Mouse (Mus musculus): ENCODE results near the gene Uqcrc1.
A peak's percentile ranks its signal among the peaks of the same experiment; 100 is the strongest.

Gene Uqcrc1

GRCm38 (mm10) chr9:108987704-108988350, 51.4 kb downstream of the Uqcrc1 start:
- peak; percentile 13 for DNase-seq

GRCm38 (mm10) chr9:108989802-108990461, 53.5 kb downstream of the Uqcrc1 start:
- DNase-seq: no peak

DNA sequence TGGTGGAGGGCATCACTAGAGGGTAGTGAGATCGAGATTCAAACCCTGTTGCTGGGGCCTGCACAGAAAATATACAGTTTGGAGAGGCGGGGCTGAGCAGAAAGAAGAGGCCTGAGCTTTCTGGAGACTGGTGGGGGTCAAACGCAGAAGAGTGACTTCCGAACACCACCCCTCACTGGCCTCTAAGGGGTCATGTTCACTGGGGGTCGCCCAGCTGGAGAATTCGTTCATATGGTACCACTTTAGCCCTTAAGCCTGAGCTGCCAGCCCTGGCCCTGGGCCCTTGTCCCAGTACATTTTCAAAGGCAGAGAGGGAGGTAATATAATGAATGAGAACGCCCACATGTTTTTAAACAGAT, 54.0 kb downstream of the Uqcrc1 start:
- DNase-seq: no peak

DNA sequence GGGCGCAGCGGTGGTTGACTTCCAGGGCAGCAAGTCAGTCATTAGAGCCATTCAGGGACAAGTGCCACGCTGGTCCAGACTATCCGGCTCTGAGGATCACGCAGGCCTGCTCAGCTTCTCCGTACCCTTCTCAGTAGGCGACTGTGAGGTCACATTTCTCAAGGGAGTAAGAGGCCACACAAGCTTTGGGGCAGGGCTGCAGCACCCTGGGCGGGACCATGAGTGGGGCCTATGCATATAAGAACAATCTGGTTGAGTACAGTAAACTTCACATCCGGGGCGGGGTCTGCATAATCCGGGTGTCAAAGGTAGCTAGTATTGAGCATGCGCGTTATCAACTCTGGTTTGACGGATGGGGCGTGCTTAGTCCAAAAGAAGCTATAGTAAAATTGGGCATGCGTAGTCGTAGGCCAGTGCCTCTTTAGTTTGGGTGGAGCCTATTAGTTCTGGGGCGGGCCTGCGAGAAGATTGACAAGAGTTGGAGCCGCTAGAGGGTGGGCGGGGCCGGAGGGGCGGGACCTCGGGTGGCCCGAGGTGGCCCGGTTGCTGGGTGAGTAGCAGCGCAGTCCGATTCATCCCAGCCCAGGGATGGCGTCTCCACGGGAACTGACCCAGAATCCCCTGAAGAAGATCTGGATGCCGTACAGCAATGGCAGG, 55.1 kb downstream of the Uqcrc1 start, which contains the start of gene Pfkfb4:
Pfkfb4 (plus strand) TSS at position 351 of the 657 bp plus-strand sequence.
- peak; percentile 85 for DNase-seq

DNA sequence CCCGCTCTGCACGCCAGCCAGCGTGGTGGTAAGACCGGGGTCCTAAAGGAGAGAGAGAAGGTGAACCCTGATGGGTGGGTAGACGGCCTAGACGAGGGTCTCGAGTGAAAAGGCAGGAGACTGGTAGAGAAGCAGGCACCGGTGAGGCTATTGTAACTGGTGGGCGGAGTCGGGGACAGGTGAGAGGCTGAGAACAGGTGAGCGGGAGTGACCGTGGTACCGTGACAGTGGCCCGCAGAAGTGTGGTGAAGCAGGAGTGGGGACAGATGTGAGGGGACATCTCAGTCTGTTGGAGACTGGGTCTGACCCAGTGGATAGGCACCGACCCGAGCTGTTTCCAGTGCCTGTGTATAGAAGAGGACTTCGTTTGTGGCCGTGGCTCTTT, 55.6 kb downstream of the Uqcrc1 start:
- DNase-seq: no peak

- DNase-seq: no peak
Measured at GRCm38 (mm10) chr9:108992620-108993361, 56.4 kb downstream of the Uqcrc1 start.

- DNase-seq: no peak
Measured at GRCm38 (mm10) chr9:108996411-108996810, 60.0 kb downstream of the Uqcrc1 start.

DNA sequence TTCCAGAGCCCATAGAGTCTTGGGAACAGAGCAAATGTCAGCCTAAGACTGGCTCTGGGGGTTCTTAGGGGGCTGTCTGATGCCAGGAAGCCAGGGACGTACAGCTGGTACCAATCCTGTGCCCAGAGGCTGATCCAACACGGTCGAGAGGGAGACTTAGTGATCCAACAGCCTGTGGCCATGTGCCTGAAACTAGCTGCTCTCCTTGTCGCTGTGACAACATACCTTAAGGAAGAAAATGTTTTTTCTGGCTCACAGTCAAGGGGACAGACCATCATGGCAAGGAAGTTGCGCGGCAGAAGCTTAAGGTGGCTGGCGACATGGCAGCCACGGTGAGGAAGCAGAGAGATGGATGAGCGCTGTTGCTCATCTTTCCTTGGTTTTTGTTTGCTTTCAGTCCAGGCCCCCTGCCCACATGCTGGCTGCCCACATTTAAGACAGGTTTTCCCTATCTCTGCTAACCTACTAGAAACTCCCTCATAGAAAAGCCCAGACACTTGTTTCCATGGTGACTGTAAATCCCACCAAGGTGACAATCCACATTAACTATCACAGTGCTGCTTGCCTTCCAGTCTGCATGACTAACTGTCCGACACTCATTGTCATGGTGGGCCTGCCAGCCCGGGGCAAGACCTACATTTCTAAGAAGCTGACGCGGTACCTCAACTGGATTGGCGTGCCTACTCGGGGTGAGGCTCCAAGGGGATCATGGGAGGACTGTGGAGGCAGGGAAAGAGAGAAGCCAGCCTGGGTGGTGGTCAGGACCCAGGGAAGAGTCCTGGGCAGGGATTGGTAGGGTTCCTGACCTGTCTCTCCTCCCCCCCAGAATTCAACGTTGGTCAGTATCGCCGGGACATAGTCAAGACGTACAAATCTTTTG, 62.1 kb downstream of the Uqcrc1 start:
- no peak for DNase-seq

GRCm38 (mm10) chr9:108999167-108999526, 62.7 kb downstream of the Uqcrc1 start:
- DNase-seq: no peak
